Mouse (Mus musculus) effector memory CD4-positive, alpha-beta T cell, adult 7 months (primary cell): ENCODE results near the gene Pnliprp2. TPM values are rescaled to one million over a fixed set of nuclear protein-coding genes. Genes with fewer than 3 reads are reported as not detected.

Experiments
- polyA plus RNA-seq: library from polyadenylated mRNA; unstranded; fragments of 100-300 nt; shearing (Covaris generic); gene quantifications from one replicate; pipeline ENCODE4 v1.2.1, GENCODE M21; 2017

Gene Pnliprp2
- not detected for polyA plus RNA-seq

GRCm38 (mm10) chr19:58759423-58759822, at the start of gene Pnliprp2:
Gene Pnliprp2, plus strand, starts transcription at chr19:58759719.

GRCm38 (mm10) chr19:58728445-58729031, 31.0 kb upstream of the Pnliprp2 start, which contains the start of gene Pnliprp1:
Gene Pnliprp1, plus strand, starts transcription at chr19:58728887.

GRCm38 (mm10) chr19:58794284-58794683, 34.8 kb downstream of the Pnliprp2 start, which contains the start of gene 1700019N19Rik:
Gene 1700019N19Rik, minus strand, starts transcription at chr19:58794461.

Other genes starting within 250 kb of the Pnliprp2 start
- gene Ccdc172, start 247.7 kb upstream of the Pnliprp2 start, polyA plus RNA-seq, result not detected
- gene Pnlip, start 107.2 kb upstream of the Pnliprp2 start, polyA plus RNA-seq, result not detected
- 1.3 TPM for gene Pnliprp1, start 30.8 kb upstream of the Pnliprp2 start, polyA plus RNA-seq
- not detected for gene 1700019N19Rik, start 34.7 kb downstream of the Pnliprp2 start, polyA plus RNA-seq
- not detected for gene Eno4, start 183.7 kb downstream of the Pnliprp2 start, polyA plus RNA-seq
- gene Hspa12a, start 183.9 kb downstream of the Pnliprp2 start, polyA plus RNA-seq, result 0.41 TPM